Mouse (Mus musculus) CH12.LX (cell line): ENCODE data around the gene Ctnna2. TPM values are rescaled to one million over a fixed set of nuclear protein-coding genes. Genes with fewer than 3 reads are reported as not detected.

Experiments
- DNase-seq: peaks from one replicate; pipeline ENCODE4 v3.0.0-alpha.2; 2013; ENCODE audit errors: extremely low read depth
- H3K27ac ChIP-seq: 2 replicates; pipeline ENCODE4 v1.5.1; 2012; ENCODE audit warnings: low read depth, mild to moderate bottlenecking, control low read depth, moderate library complexity; ENCODE audit not compliant: insufficient read depth
- H3K27me3 ChIP-seq: replicated peaks from 2 replicates; pipeline ENCODE3; 2012; ENCODE audit warnings: inconsistent platforms
- H3K36me3 ChIP-seq, 2 experiments: replicated peaks in 1 of 2; 2 replicates each; pipeline versions ENCODE3 to v1.6.1; 2012; ENCODE audit warnings: inconsistent platforms in 1 of 2, low read length in 1 of 2, mild to moderate bottlenecking in 1 of 2, mixed read lengths in 1 of 2, moderate library complexity in 1 of 2; ENCODE audit not compliant: control insufficient read depth in 1 of 2, insufficient read depth in 1 of 2
- H3K4me1 ChIP-seq, 2 experiments: 2 replicates each; pipeline ENCODE4 v1.6.1; 2012; ENCODE audit warnings: inconsistent platforms in 1 of 2, moderate library complexity in 1 of 2; ENCODE audit not compliant: insufficient read depth in 2 of 2, control insufficient read depth in 1 of 2
- H3K4me2 ChIP-seq: 2 replicates; pipeline ENCODE4 v1.6.1; 2012; ENCODE audit warnings: low read depth, mild to moderate bottlenecking, control low read depth; ENCODE audit not compliant: poor library complexity, insufficient read depth, severe bottlenecking
- H3K4me3 ChIP-seq, 3 experiments: fragments of 150-350 bp in 1 of 3; sonication (generic) in 1 of 3; replicated peaks in 1 of 3; 2 replicates each; pipeline versions ENCODE3 to v1.5.1; 2011 to 2012; ENCODE audit warnings: low read depth in 2 of 3, low read length in 2 of 3, mild to moderate bottlenecking in 2 of 3, moderate library complexity in 2 of 3, control low read depth in 1 of 3, improper control_type of control experiment in 1 of 3, inconsistent platforms in 1 of 3, mixed read lengths in 1 of 3; ENCODE audit not compliant: poor library complexity in 1 of 3
- H3K79me2 ChIP-seq: replicated peaks from 2 replicates; pipeline ENCODE4 v1.6.1; 2012; ENCODE audit warnings: mild to moderate bottlenecking, moderate library complexity; ENCODE audit not compliant: control insufficient read depth, poor library complexity, insufficient read depth, severe bottlenecking; ENCODE audit errors: extremely low read depth
- H3K9ac ChIP-seq: 2 replicates; pipeline ENCODE4 v1.6.1; 2012; ENCODE audit warnings: low read depth, mild to moderate bottlenecking, control low read depth, moderate library complexity; ENCODE audit not compliant: insufficient read depth
- H3K9me3 ChIP-seq: replicated peaks from 2 replicates; pipeline ENCODE3; 2012; ENCODE audit warnings: low read length, inconsistent platforms, mixed read lengths
- BHLHE40 ChIP-seq: IDR thresholded peaks from 2 replicates; pipeline ENCODE4 v1.6.1; 2011; ENCODE audit warnings: mild to moderate bottlenecking, low read depth, low read length, improper control_type of control experiment
- CHD1 ChIP-seq: IDR thresholded peaks from 2 replicates; pipeline ENCODE4 v1.6.1; 2012; ENCODE audit warnings: low read depth, low read length, improper control_type of control experiment, inconsistent platforms
- CTCF ChIP-seq, 2 experiments: IDR thresholded peaks in 1 of 2; conservative IDR thresholded peaks in 1 of 2; 2 replicates each; pipeline ENCODE4 v1.5.1; 2011 to 2012; ENCODE audit warnings: low read depth in 2 of 2, low read length in 2 of 2, improper control_type of control experiment in 1 of 2, inconsistent platforms in 1 of 2, mild to moderate bottlenecking in 1 of 2, moderate library complexity in 1 of 2
- E2F4 ChIP-seq: IDR thresholded peaks from 2 replicates; pipeline ENCODE4 v1.6.1; 2011; ENCODE audit warnings: low read depth, low read length, improper control_type of control experiment; ENCODE audit not compliant: insufficient replicate concordance
- EP300 ChIP-seq: IDR thresholded peaks from 2 replicates; pipeline ENCODE4 v1.6.1; 2011; ENCODE audit warnings: low read length, improper control_type of control experiment
- HCFC1 ChIP-seq: IDR thresholded peaks from 2 replicates; pipeline ENCODE4 v1.6.1; 2012; ENCODE audit warnings: low read depth, mild to moderate bottlenecking, inconsistent platforms, low read length, improper control_type of control experiment
- JUN ChIP-seq: IDR thresholded peaks from 2 replicates; pipeline ENCODE4 v1.6.1; 2011; ENCODE audit warnings: low read depth, mild to moderate bottlenecking, low read length, improper control_type of control experiment, moderate library complexity; ENCODE audit not compliant: insufficient read depth
- MAZ ChIP-seq: IDR thresholded peaks from 2 replicates; pipeline ENCODE4 v1.6.1; 2012; ENCODE audit warnings: low read depth, mild to moderate bottlenecking, inconsistent platforms, low read length, improper control_type of control experiment, moderate library complexity
- NELFE ChIP-seq: IDR thresholded peaks from 2 replicates; pipeline ENCODE4 v1.6.1; 2011; ENCODE audit warnings: low read depth, low read length, improper control_type of control experiment
- NRF1 ChIP-seq: IDR thresholded peaks from 2 replicates; pipeline ENCODE4 v1.6.1; 2014; ENCODE audit warnings: low read depth, mild to moderate bottlenecking, inconsistent platforms, low read length, improper control_type of control experiment, moderate library complexity
- RAD21 ChIP-seq: IDR thresholded peaks from 2 replicates; pipeline ENCODE4 v1.6.1; 2011; ENCODE audit warnings: low read depth, mild to moderate bottlenecking, low read length, improper control_type of control experiment, moderate library complexity
- SIN3A ChIP-seq: IDR thresholded peaks from 2 replicates; pipeline ENCODE4 v1.6.1; 2012; ENCODE audit warnings: low read length, improper control_type of control experiment, inconsistent platforms
- TCF12 ChIP-seq: IDR thresholded peaks from 2 replicates; pipeline ENCODE4 v1.6.1; 2014; ENCODE audit warnings: low read depth, mild to moderate bottlenecking, inconsistent platforms, low read length, improper control_type of control experiment
- UBTF ChIP-seq: IDR thresholded peaks from 2 replicates; pipeline ENCODE4 v1.6.1; 2012; ENCODE audit warnings: low read depth, mild to moderate bottlenecking, inconsistent platforms, low read length, improper control_type of control experiment, moderate library complexity
- ZKSCAN1 ChIP-seq: IDR thresholded peaks from 2 replicates; pipeline ENCODE4 v1.6.1; 2012; ENCODE audit warnings: low read depth, inconsistent platforms, low read length, improper control_type of control experiment, borderline replicate concordance
- ZMIZ1 ChIP-seq: IDR thresholded peaks from 2 replicates; pipeline ENCODE4 v1.6.1; 2012; ENCODE audit warnings: low read depth, mild to moderate bottlenecking, inconsistent platforms, low read length, improper control_type of control experiment
- ZNF384 ChIP-seq: IDR thresholded peaks from 2 replicates; pipeline ENCODE4 v1.6.1; 2012; ENCODE audit warnings: low read depth, low read length, improper control_type of control experiment, inconsistent platforms
- dilution Hi-C: fragments of 300-500 bp; cut with MboI; formaldehyde crosslinking; loops from 2 replicates; pipeline ENCODE4 v1.14.3; 2020; ENCODE audit warnings: low sequenced_read_pairs; ENCODE audit not compliant: extremely low pct_unique_long_range_greater_than_20kb, extremely low pct_ligation_motif_present
- in situ Hi-C: fragments of 300-500 bp; cut with MboI; formaldehyde crosslinking; loops from 3 replicates; pipeline ENCODE4 v1.14.3; 2019; ENCODE audit warnings: low sequenced_read_pairs, low pct_ligation_motif_present, low pct_unique_long_range_greater_than_20kb, mixed read lengths
- polyA plus RNA-seq: library from polyadenylated mRNA; unstranded; fragments of >175 nt; gene quantifications from 2 replicates; pipeline ENCODE4 v1.2.1, GENCODE M21; 2012; ENCODE audit warnings: low read depth; ENCODE audit not compliant: insufficient read length
- total RNA-seq, 2 experiments: library from RNA; depleted of rRNA; stranded (reverse); fragments of 300-350 nt in 1 of 2; fragments of >200 nt in 1 of 2; gene quantifications; 2 replicates each; pipeline ENCODE4 v1.2.3; 2012 to 2014

Gene Ctnna2
- total and polyA plus RNA-seq, 3 experiments, result not detected

GRCm38 (mm10) chr6:77569851-77570250 is 409.6 kb downstream of the Ctnna2 start:
- Histone ChIP-seq H3K4me1 (no peaks in the 10 kb centered on the region), H3K4me3 (no peak overlapping the region), H3K79me2 (no peaks in the 10 kb centered on the region), H3K9me3 (peaks cover 45% of the 10 kb centered on the region), H3K36me3 (no peaks in the 10 kb centered on the region), H3K9ac (no peak overlapping the region), H3K4me2 (no peak overlapping the region), H3K27ac (no peak overlapping the region), H3K27me3 (no peaks in the 10 kb centered on the region)
- in situ Hi-C loops, result no loop called here
- TF ChIP-seq NRF1, result no peak
- TF ChIP-seq BHLHE40, result no peak
- TF ChIP-seq HCFC1, result no peak
- TF ChIP-seq TCF12, result no peak
- TF ChIP-seq JUN, result no peak
- no peak for TF ChIP-seq UBTF
- no peak for TF ChIP-seq MAZ
- no peak for TF ChIP-seq CHD1
- TF ChIP-seq NELFE, result no peak
- dilution Hi-C loops, result no loop called here
- no peak for DNase-seq

- no peak for TF ChIP-seq E2F4
- no peak for TF ChIP-seq CTCF (conservative IDR thresholded peaks at IDR 0.05 in 1 of 2, IDR thresholded peaks at IDR 0.05 in 1 of 2; ENCODE audit: low read depth in 2 of 2, low read length in 2 of 2)
- TF ChIP-seq ZMIZ1, result no peak
- in situ Hi-C loops, result no loop called here
- Histone ChIP-seq H3K36me3 (no peaks in the 10 kb centered on the region), H3K79me2 (no peaks in the 10 kb centered on the region), H3K9ac (no peak overlapping the region), H3K9me3 (peaks cover 28% of the 10 kb centered on the region), H3K27ac (no peak overlapping the region), H3K27me3 (no peaks in the 10 kb centered on the region), H3K4me3 (no peak overlapping the region), H3K4me1 (no peaks in the 10 kb centered on the region), H3K4me2 (no peak overlapping the region)
- DNase-seq, result no peak
- dilution Hi-C loops, result no loop called here
Observed at GRCm38 (mm10) chr6:77556181-77556580, 423.3 kb downstream of the Ctnna2 start.

GRCm38 (mm10) chr6:77537055-77537807 is 442.3 kb downstream of the Ctnna2 start:
- peaks cover 43% of the 10 kb centered on the region for H3K9me3 ChIP-seq
- dilution Hi-C loops (no loop called here), in situ Hi-C loops (no loop called here)
- H3K79me2 ChIP-seq, result no peaks in the 10 kb centered on the region
- no peaks in the 10 kb centered on the region for H3K4me1 ChIP-seq
- no peak overlapping the region for H3K9ac ChIP-seq
- H3K4me2 ChIP-seq, result no peak overlapping the region
- no peak overlapping the region for H3K27ac ChIP-seq
- TF ChIP-seq SIN3A, result no peak
- no peak for TF ChIP-seq EP300
- no peak for TF ChIP-seq MAZ
- no peak for TF ChIP-seq ZNF384
- no peak for TF ChIP-seq CTCF (conservative IDR thresholded peaks at IDR 0.05 in 1 of 2, IDR thresholded peaks at IDR 0.05 in 1 of 2; ENCODE audit: low read depth in 2 of 2, low read length in 2 of 2)
- TF ChIP-seq ZKSCAN1, result no peak
- no peak for TF ChIP-seq RAD21
- H3K36me3 ChIP-seq, result no peaks in the 10 kb centered on the region
- no peak for DNase-seq
- no peak overlapping the region for H3K4me3 ChIP-seq
- H3K27me3 ChIP-seq, result no peaks in the 10 kb centered on the region
